Mouse (Mus musculus) left cerebral cortex, postnatal 10 days (tissue): ENCODE results near the gene Ippk. TPM values are rescaled to one million over a fixed set of nuclear protein-coding genes. Genes with fewer than 3 reads are reported as not detected.
A peak's percentile ranks its signal among the peaks of the same experiment; 100 is the strongest.

Source experiments
- DNase-seq, 2 experiments: peaks; one replicate each; pipeline ENCODE4 v3.0.0; 2021 to 2022; ENCODE audit warnings: low spot score in 2 of 2, mixed read lengths in 1 of 2; ENCODE audit errors: extremely low spot score in 1 of 2
- intact Hi-C: fragments of 180-260 bp; cut with DNase I; formaldehyde crosslinking; loops from one replicate; pipeline ENCODE4 v1.15.1; 2025
- total RNA-seq, 2 experiments: library from RNA; stranded (reverse); gene quantifications; 2 replicates each; pipeline ENCODE4 v1.2.3; 2021

Gene Ippk
- total RNA-seq, result 10 to 100 TPM; 12.7 to 13.8 TPM

GRCm38 (mm10) chr13:49420754-49421605 lies at the start of gene Ippk:
Gene Ippk, plus strand, starts transcription at chr13:49421249.
- peak; percentile 98 to 99 for DNase-seq
- intact Hi-C loops, result loop anchor here (5.0 kb wide), 1 partner anchor 79 kb away; the partner anchor contains the start of gene Bicd2

GRCm38 (mm10) chr13:49371428-49371899 lies 49.6 kb upstream of the Ippk start:
- intact Hi-C loops, result no loop called here

GRCm38 (mm10) chr13:49372370-49373060 lies 48.5 kb upstream of the Ippk start:
- intact Hi-C loops, result no loop called here
- peak in 1 of 2 experiments; percentile 78 for DNase-seq

More at GRCm38 (mm10) chr13:49371428-49371899, 49.6 kb upstream of the Ippk start:
- DNase-seq, result peak; percentile 41 to 90

GRCm38 (mm10) chr13:49374304-49374703 lies 46.7 kb upstream of the Ippk start:
- no peak for DNase-seq
- intact Hi-C loops, result no loop called here

GRCm38 (mm10) chr13:49374730-49375129 lies 46.3 kb upstream of the Ippk start:
- intact Hi-C loops, result no loop called here
- DNase-seq, result no peak

GRCm38 (mm10) chr13:49377608-49378007 lies 43.4 kb upstream of the Ippk start:
- no peak for DNase-seq
- intact Hi-C loops, result loop anchor here (2.0 kb wide), 1 partner anchor 35 kb away; no protein-coding TSS in a partner anchor

- DNase-seq, result no peak
Observed at GRCm38 (mm10) chr13:49379301-49379700, 41.7 kb upstream of the Ippk start.

GRCm38 (mm10) chr13:49381230-49381629 lies 39.8 kb upstream of the Ippk start:
- intact Hi-C loops, result no loop called here
- peak; percentile 68 to 92 for DNase-seq

More at GRCm38 (mm10) chr13:49379301-49379700, 41.7 kb upstream of the Ippk start:
- intact Hi-C loops, result loop anchor here (2.0 kb wide), 1 partner anchor 36 kb away; no protein-coding TSS in a partner anchor

GRCm38 (mm10) chr13:49382997-49383396 lies 38.1 kb upstream of the Ippk start:
- DNase-seq, result no peak
- intact Hi-C loops, result no loop called here

- peak in 1 of 2 experiments; percentile 17 for DNase-seq
- intact Hi-C loops, result no loop called here
Observed at GRCm38 (mm10) chr13:49384751-49385463, 36.1 kb upstream of the Ippk start.

GRCm38 (mm10) chr13:49391374-49391773 lies 29.7 kb upstream of the Ippk start:
- peak in 1 of 2 experiments; percentile 34 for DNase-seq
- intact Hi-C loops, result no loop called here

GRCm38 (mm10) chr13:49393579-49393978 lies 27.5 kb upstream of the Ippk start:
- intact Hi-C loops, result no loop called here
- no peak for DNase-seq

GRCm38 (mm10) chr13:49394886-49395447 lies 26.1 kb upstream of the Ippk start:
- intact Hi-C loops, result no loop called here
- DNase-seq, result no peak

- intact Hi-C loops, result no loop called here
- DNase-seq, result no peak
Observed at GRCm38 (mm10) chr13:49396798-49397197, 24.3 kb upstream of the Ippk start.

- no peak for DNase-seq
- intact Hi-C loops, result no loop called here
Observed at GRCm38 (mm10) chr13:49398191-49398590, 22.9 kb upstream of the Ippk start.

- DNase-seq, result no peak
- intact Hi-C loops, result no loop called here
Observed at GRCm38 (mm10) chr13:49400139-49400538, 20.9 kb upstream of the Ippk start.

- intact Hi-C loops, result no loop called here
- DNase-seq, result no peak
Observed at GRCm38 (mm10) chr13:49402628-49403027, 18.4 kb upstream of the Ippk start.

GRCm38 (mm10) chr13:49407795-49408194 lies 13.3 kb upstream of the Ippk start:
- intact Hi-C loops, result no loop called here
- DNase-seq, result no peak

GRCm38 (mm10) chr13:49421606-49421917 lies 513 bp downstream of the Ippk start:
- DNase-seq, result no peak
- intact Hi-C loops, result loop anchor here (5.0 kb wide), 1 partner anchor 79 kb away; the partner anchor contains the start of gene Bicd2
